Mouse (Mus musculus) myocyte (in vitro differentiated cells): ENCODE data around the gene Stk35. TPM values are rescaled to one million over a fixed set of nuclear protein-coding genes. Genes with fewer than 3 reads are reported as not detected.

Experiments
- H3K27me3 ChIP-seq: one replicate; pipeline ENCODE4 v1.6.1; 2011; ENCODE audit not compliant: control insufficient read depth, insufficient read depth, insufficient read length
- H3K36me3 ChIP-seq: one replicate; pipeline ENCODE4 v1.6.1; 2011; ENCODE audit not compliant: control insufficient read depth, insufficient read depth
- H3K4me2 ChIP-seq: one replicate; pipeline ENCODE4 v1.6.1; 2011; ENCODE audit warnings: low read depth, control low read depth
- H3K4me3 ChIP-seq: one replicate; pipeline ENCODE4 v1.5.1; 2011; ENCODE audit warnings: mild to moderate bottlenecking, control low read depth, moderate library complexity
- H3K79me2 ChIP-seq: one replicate; pipeline ENCODE4 v1.6.1; 2011; ENCODE audit not compliant: control insufficient read depth, insufficient read depth
- H3ac ChIP-seq: one replicate; pipeline ENCODE4 v1.6.1; 2011; ENCODE audit not compliant: control insufficient read depth, insufficient read length
- CEBPB ChIP-seq: IDR thresholded peaks from 2 replicates; pipeline ENCODE4 v1.6.1; 2011; ENCODE audit warnings: mild to moderate bottlenecking, moderate library complexity; ENCODE audit not compliant: poor library complexity, insufficient read depth, severe bottlenecking
- E2F4 ChIP-seq: IDR thresholded peaks from one replicate; pipeline ENCODE4 v1.6.1; 2011; ENCODE audit warnings: mild to moderate bottlenecking, control low read depth, moderate library complexity; ENCODE audit not compliant: insufficient read depth
- MAX ChIP-seq: IDR thresholded peaks from one replicate; pipeline ENCODE4 v1.6.1; 2011; ENCODE audit warnings: low read depth, mild to moderate bottlenecking, control low read depth
- MYOD1 ChIP-seq, 3 experiments: IDR thresholded peaks; one replicate each; pipeline ENCODE4 v1.6.1; 2011; ENCODE audit warnings: control low read depth in 2 of 3, low read depth in 2 of 3, mild to moderate bottlenecking in 2 of 3, moderate library complexity in 1 of 3; ENCODE audit not compliant: insufficient read length in 2 of 3, control insufficient read depth in 1 of 3
- MYOG ChIP-seq, 3 experiments: IDR thresholded peaks; one replicate each; pipeline ENCODE4 v1.6.1; 2011; ENCODE audit warnings: control low read depth in 2 of 3, low read depth in 2 of 3, mild to moderate bottlenecking in 2 of 3; ENCODE audit not compliant: insufficient read length in 2 of 3, control insufficient read depth in 1 of 3, insufficient read depth in 1 of 3
- POLR2A ChIP-seq: IDR thresholded peaks from one replicate; pipeline ENCODE4 v1.6.1; 2011; ENCODE audit warnings: low read depth, mild to moderate bottlenecking, control low read depth, moderate library complexity; ENCODE audit not compliant: insufficient read length
- POLR2AphosphoS2 ChIP-seq: IDR thresholded peaks from one replicate; pipeline ENCODE4 v1.6.1; 2011; ENCODE audit warnings: low read depth, control low read depth; ENCODE audit not compliant: insufficient read length
- REST ChIP-seq: IDR thresholded peaks from one replicate; pipeline ENCODE4 v1.6.1; 2011; ENCODE audit warnings: mild to moderate bottlenecking, control low read depth, moderate library complexity; ENCODE audit not compliant: insufficient read depth, insufficient read length
- SRF ChIP-seq: IDR thresholded peaks from one replicate; pipeline ENCODE4 v1.6.1; 2011; ENCODE audit warnings: low read depth; ENCODE audit not compliant: control insufficient read depth, insufficient read length
- TCF12 ChIP-seq: IDR thresholded peaks from one replicate; pipeline ENCODE4 v1.6.1; 2011; ENCODE audit warnings: mild to moderate bottlenecking, control low read depth; ENCODE audit not compliant: poor library complexity, insufficient read depth, severe bottlenecking
- TCF3 ChIP-seq: IDR thresholded peaks from one replicate; pipeline ENCODE4 v1.6.1; 2011; ENCODE audit warnings: low read depth, control low read depth; ENCODE audit not compliant: insufficient read length
- USF1 ChIP-seq: IDR thresholded peaks from one replicate; pipeline ENCODE4 v1.6.1; 2011; ENCODE audit warnings: low read depth, mild to moderate bottlenecking, control low read depth, moderate library complexity
- polyA plus RNA-seq: library from polyadenylated mRNA; unstranded; fragments of >200 nt; fragmentation: generic; extraction: Trizol; gene quantifications from one replicate; pipeline ENCODE4 v1.2.1, GENCODE M21; 2012; ENCODE audit warnings: missing spikeins

The Stk35 gene
- polyA plus RNA-seq, 1 experiment, result 6.0 TPM

GRCm38 (mm10) chr2:129821021-129821420 lies 20.7 kb downstream of the Stk35 start:
- H3K79me2 ChIP-seq, result peaks cover 64% of the 10 kb centered on the region
- H3K36me3 ChIP-seq, result peaks cover 11% of the 10 kb centered on the region
- no peak overlapping the region for H3K4me2 ChIP-seq
- H3K27me3 ChIP-seq, result no peaks in the 10 kb centered on the region
- H3K4me3 ChIP-seq, result no peak overlapping the region
- no peak for TF ChIP-seq MYOG (IDR thresholded peaks at IDR 0.05; ENCODE audit: control insufficient read depth in 1 of 3, insufficient read depth in 1 of 3, insufficient read length in 2 of 3, low read depth in 2 of 3)
- TF ChIP-seq POLR2AphosphoS2, result no peak
- no peak for TF ChIP-seq CEBPB
- TF ChIP-seq MAX, result no peak
- no peak for TF ChIP-seq TCF12
- TF ChIP-seq REST, result no peak
- no peak for TF ChIP-seq TCF3
- no peak overlapping the region for H3ac ChIP-seq

- peaks cover 63% of the 10 kb centered on the region for H3K79me2 ChIP-seq
- H3K36me3 ChIP-seq, result peaks cover 11% of the 10 kb centered on the region
- H3ac ChIP-seq, result no peak overlapping the region
- TF ChIP-seq REST, result no peak
- TF ChIP-seq MYOD1 (IDR thresholded peaks at IDR 0.05; ENCODE audit: control insufficient read depth in 1 of 3, insufficient read length in 2 of 3, low read depth in 2 of 3), result no peak
- TF ChIP-seq TCF3, result no peak
- no peak overlapping the region for H3K4me2 ChIP-seq
- H3K4me3 ChIP-seq, result no peak overlapping the region
- H3K27me3 ChIP-seq, result no peaks in the 10 kb centered on the region
Measured at GRCm38 (mm10) chr2:129821568-129821967, 21.3 kb downstream of the Stk35 start.

DNA sequence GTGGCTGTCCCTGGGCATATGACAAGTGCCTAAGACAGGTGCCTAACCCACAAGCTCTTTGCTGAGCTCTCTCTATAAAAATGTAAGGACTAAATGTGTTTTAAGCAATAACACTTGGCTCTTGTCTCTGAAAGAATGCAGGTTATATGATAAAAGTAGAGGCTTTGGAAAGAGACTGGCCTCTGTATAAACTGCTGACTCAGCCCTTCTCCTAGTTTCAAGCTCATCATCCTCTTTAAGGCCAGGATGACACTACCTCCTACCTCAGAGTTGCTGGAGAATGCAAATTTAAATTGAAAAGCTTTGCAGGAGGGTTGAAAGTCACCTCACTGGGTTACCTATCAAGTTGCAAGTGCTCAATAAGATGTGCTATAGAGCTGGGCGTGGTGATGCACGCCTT lies 23.0 kb downstream of the Stk35 start:
- TF ChIP-seq TCF12 (no peak), TCF3 (no peak), MYOD1 (IDR thresholded peaks at IDR 0.05; ENCODE audit: control insufficient read depth in 1 of 3, insufficient read length in 2 of 3, low read depth in 2 of 3) (no peak), MAX (no peak)
- Histone ChIP-seq H3K4me3 (no peak overlapping the region), H3K4me2 (no peak overlapping the region), H3K27me3 (no peaks in the 10 kb centered on the region), H3K36me3 (peaks cover 6% of the 10 kb centered on the region), H3K79me2 (peaks cover 45% of the 10 kb centered on the region), H3ac (no peak overlapping the region)

- no peak overlapping the region for H3K4me3 ChIP-seq
- H3K27me3 ChIP-seq, result no peaks in the 10 kb centered on the region
- no peak overlapping the region for H3K4me2 ChIP-seq
- TF ChIP-seq SRF (no peak), MYOG (IDR thresholded peaks at IDR 0.05; ENCODE audit: control insufficient read depth in 1 of 3, insufficient read depth in 1 of 3, insufficient read length in 2 of 3, low read depth in 2 of 3) (no peak), TCF3 (no peak), POLR2A (no peak), MAX (no peak), CEBPB (no peak), REST (no peak)
- H3K79me2 ChIP-seq, result peaks cover 36% of the 10 kb centered on the region
- peaks cover 11% of the 10 kb centered on the region for H3K36me3 ChIP-seq
- no peak overlapping the region for H3ac ChIP-seq
Measured at GRCm38 (mm10) chr2:129824254-129824653, 23.9 kb downstream of the Stk35 start.

GRCm38 (mm10) chr2:129826141-129826540 lies 25.8 kb downstream of the Stk35 start:
- H3K79me2 ChIP-seq, result peaks cover 19% of the 10 kb centered on the region
- H3K27me3 ChIP-seq, result no peaks in the 10 kb centered on the region
- no peak for TF ChIP-seq USF1
- no peak overlapping the region for H3ac ChIP-seq
- H3K4me3 ChIP-seq, result no peak overlapping the region
- no peak overlapping the region for H3K4me2 ChIP-seq
- peaks cover 11% of the 10 kb centered on the region for H3K36me3 ChIP-seq

- Histone ChIP-seq H3K4me3 (no peak overlapping the region), H3K27me3 (no peaks in the 10 kb centered on the region), H3K79me2 (no peaks in the 10 kb centered on the region), H3ac (no peak overlapping the region), H3K4me2 (no peak overlapping the region), H3K36me3 (peaks cover 8% of the 10 kb centered on the region)
- TF ChIP-seq TCF3 (no peak), TCF12 (no peak), REST (no peak), E2F4 (no peak), MYOG (IDR thresholded peaks at IDR 0.05; ENCODE audit: control insufficient read depth in 1 of 3, insufficient read depth in 1 of 3, insufficient read length in 2 of 3, low read depth in 2 of 3) (no peak), POLR2AphosphoS2 (no peak), SRF (no peak), CEBPB (no peak), POLR2A (no peak), MYOD1 (IDR thresholded peaks at IDR 0.05; ENCODE audit: control insufficient read depth in 1 of 3, insufficient read length in 2 of 3, low read depth in 2 of 3) (no peak), USF1 (no peak), MAX (no peak)
Measured at GRCm38 (mm10) chr2:129832993-129833392, 32.7 kb downstream of the Stk35 start.
